Mouse (Mus musculus) adrenal gland, postnatal 4 days (tissue): ENCODE measurements at regions not wholly inside any gene's neighbourhood (a gene's known extent, or its start where the extent isn't known, plus 50 kb on each side); places are given as distances from the start of the nearest gene placed in this dataset.

Experiments used
- DNase-seq, 2 experiments: peaks; one replicate each; pipeline ENCODE4 v3.0.0; 2021 to 2022; ENCODE audit warnings: low spot score in 2 of 2, mixed read lengths in 2 of 2

GRCm38 (mm10) chr15:51643772-51644311 is 2240.9 kb upstream of the Gm7489 start:
- DNase-seq = no peak

- DNase-seq = no peak
Measured at GRCm38 (mm10) chr15:51646304-51646703, 2238.4 kb upstream of the Gm7489 start.

- DNase-seq = no peak
Measured at GRCm38 (mm10) chr15:51652497-51652896, 2232.2 kb upstream of the Gm7489 start.

- DNase-seq = no peak
Measured at GRCm38 (mm10) chr15:51657621-51658020, 2227.1 kb upstream of the Gm7489 start.

DNA sequence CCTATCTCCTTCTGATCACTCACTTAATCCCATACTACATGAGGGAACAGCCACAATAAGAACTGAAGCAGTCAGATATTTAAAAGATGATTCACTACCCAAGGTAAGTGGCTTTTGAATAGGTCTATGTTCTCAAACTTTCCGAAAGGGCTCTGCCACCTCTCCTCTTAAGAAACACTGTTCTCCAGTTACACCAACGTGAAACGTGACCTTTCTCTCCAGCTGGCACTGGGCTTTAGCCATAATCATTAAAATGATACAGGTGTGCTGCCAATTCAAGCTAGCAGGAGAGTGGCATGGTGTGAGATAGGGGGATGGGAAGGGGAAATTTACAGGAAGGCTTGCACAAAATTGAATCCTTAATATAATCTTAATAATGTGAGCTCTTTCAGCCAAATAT is 2216.4 kb upstream of the Gm7489 start:
- no peak for DNase-seq

- no peak for DNase-seq
Measured at GRCm38 (mm10) chr15:51671667-51672372, 2212.9 kb upstream of the Gm7489 start.

GRCm38 (mm10) chr15:51673483-51673882 is 2211.2 kb upstream of the Gm7489 start:
- DNase-seq = no peak

DNA sequence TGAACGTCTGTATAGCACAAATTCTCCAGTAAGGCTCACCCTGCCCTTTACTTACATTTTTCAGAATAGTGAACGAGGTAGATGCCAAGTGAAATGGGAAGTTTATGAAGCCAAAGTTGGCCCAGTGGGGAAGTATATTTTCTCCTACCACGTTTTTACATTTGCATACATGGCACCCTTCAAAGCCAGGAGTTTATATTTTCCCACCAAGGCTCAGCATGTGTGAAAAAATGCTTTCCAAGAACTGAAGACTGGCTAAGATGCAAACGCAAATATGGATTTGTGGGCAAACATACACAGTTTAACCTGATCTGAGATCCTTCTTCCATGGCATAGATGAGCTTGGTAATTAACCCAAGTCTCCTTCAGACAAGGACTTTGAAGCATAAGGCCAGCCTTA is 2209.4 kb upstream of the Gm7489 start:
- no peak for DNase-seq

DNA sequence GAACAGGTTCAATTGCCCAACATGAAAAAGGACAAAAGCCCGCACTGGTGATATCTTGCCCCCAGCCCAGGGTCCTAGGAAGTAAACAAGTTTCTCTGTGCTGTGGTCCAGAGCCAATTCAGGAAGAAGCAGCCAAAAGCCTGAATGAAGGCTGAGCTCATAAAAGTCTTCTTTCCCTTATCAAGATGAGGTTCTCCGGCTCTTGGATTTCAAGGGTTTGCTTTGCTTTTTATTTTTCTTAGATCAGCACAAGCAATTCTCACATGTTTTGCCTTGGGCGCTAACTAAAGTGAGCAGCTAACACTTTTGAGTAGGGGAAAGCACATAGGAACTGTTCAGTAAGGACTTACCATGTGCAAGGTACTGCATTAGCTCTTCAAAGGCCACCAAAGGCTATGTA is 2208.0 kb upstream of the Gm7489 start:
- no peak for DNase-seq

DNA sequence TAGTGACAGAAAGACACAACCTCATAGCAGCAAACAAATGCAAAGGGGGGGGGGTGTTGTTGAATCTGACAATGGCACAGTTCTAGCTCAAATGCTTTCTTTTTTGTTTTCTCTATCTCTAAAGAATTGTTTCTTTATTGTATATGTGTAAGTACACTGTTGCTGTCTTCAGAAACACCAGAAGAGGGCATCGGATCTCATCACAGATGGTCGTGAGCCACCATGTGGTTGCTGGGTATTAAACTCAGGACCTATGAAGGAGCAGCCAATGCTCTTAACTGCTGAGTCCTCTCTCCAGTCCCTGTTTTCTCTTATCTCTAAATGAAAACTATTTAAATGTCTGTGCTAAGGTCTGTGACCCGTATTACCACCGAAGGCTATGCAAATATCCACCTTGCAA is 2207.4 kb upstream of the Gm7489 start:
- no peak for DNase-seq

GRCm38 (mm10) chr15:51679186-51679902 is 2205.4 kb upstream of the Gm7489 start:
- no peak for DNase-seq

DNA sequence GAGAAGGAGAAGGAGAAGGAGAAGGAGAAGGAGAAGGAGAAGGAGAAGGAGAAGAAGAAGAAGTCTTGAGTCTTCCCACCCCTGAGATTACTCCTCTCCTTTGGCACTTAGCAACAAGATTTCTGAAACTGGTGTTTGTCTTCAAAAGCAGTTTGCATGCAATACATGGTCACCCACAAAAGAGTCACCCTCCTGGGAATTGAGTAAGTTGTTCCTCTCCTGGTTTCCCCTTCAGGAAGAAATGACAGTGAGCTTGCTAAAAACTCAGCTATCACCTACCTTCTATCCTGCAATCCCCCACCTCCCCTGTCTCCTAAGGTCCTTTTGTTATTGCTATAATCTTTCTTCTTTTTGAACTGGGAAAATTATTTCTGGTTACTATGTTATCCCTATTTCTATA is 2204.2 kb upstream of the Gm7489 start:
- no peak for DNase-seq

DNA sequence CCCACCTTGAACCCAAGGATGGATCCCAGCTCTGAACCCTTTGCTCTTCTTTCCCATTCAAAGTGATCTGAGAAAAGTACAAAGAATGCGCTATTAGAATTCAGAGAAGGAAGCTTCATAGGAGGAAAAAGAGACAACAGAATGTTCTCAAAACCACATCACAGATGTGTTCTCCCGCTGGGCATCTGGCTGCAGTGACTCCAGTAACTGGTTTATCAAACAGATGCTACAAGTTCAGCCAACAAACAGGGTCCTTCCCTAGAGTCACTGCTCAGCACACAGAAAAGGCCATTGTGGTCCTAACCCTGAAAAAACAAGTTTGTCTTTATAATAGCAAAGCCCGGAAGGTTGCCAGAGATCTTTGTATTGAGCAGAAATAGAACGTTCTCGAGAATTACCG is 2203.5 kb upstream of the Gm7489 start:
- DNase-seq = no peak

DNA sequence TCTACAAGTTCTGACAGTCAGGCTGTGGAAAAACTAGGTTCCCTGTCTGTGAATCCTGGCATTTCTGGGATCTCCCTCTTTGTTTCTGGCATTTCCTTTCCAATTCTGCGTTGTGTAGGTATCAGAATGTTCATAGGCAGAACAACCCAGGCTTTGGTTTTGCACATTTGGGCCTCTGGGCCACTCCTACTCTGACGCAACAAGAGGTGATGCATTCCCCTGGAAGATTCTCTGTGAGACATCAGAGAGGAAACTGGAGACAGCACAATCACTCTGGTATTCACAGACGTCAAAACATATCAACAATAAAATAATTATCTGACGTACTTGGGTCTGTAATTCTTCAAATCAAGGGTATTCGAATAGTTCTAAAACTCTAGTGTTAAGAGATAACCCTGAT is 2202.4 kb upstream of the Gm7489 start:
- no peak for DNase-seq

GRCm38 (mm10) chr15:51687007-51687540 is 2197.6 kb upstream of the Gm7489 start:
- no peak for DNase-seq

DNA sequence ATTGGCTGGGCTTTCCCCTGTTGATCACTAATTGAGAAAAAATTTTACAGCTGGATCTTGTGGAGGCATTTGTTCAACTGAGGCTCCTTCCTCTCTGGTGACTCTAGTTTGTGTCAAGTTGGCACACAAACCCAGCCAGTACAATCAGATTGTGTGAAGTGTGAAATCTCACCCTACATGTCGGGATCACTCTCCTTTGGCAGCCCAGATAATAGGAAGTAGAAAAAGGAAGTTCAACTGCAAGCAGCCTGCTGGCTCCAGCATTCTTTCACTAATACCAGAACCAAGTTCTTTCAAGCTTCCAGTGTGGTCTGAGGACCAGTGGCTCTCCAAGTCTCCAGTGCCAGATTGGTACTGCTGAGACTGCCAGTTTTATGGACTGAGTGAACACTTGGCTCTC is 2195.2 kb upstream of the Gm7489 start:
- DNase-seq = no peak

DNA sequence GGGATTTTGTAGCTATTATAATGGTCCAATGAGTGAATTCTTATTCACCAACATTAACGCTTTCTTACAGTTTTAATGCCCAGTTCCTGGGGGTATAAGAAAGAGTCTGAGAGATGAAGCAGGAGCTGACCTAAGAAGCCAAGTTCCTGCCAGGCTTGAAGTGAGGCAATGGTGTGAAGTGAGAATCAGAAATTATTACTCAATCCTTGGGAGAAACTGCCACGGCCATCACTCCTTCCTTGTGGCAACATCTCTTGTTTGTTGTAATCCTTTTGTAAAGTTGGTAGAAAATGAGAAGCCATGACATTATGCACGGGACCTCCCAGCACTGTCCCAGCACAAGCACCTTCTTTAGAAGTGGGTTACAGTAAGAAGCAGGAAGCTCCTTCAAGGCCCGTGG is 2192.0 kb upstream of the Gm7489 start:
- DNase-seq = no peak

DNA sequence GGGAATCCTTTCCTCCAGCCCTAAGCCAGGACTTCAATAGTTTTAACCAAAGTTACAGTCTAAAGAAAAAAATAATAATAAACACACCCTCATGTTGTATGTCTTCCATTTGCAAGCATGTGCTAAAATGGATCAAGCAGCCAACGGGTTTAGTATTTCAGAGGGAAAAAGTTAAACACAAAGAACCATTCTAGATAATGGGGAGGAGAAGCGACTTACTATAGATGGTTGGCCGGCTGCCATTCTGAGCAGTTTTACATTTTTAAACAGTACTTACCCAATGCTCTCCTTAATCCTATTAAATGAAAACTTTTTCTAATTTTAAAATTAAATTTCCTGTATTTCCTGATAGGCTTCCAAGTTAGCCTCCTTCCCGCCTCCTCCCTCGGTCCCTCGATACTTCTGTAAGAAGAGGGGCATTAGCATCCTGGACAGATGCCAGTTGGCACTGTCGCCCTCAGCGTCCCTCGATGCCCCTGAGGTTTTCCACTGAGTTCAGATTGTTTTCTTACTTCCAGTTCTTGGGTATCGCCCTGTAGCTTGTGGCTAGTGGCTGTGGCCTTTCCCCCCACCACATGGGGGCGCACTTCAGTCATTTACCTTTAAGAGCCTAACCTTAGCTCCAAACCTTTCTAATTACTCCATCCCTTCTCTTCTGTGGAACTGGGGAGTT is 2188.2 kb upstream of the Gm7489 start:
- DNase-seq = peak; percentile 11 to 30

GRCm38 (mm10) chr15:51704198-51704597 is 2180.5 kb upstream of the Gm7489 start:
- DNase-seq = no peak

DNA sequence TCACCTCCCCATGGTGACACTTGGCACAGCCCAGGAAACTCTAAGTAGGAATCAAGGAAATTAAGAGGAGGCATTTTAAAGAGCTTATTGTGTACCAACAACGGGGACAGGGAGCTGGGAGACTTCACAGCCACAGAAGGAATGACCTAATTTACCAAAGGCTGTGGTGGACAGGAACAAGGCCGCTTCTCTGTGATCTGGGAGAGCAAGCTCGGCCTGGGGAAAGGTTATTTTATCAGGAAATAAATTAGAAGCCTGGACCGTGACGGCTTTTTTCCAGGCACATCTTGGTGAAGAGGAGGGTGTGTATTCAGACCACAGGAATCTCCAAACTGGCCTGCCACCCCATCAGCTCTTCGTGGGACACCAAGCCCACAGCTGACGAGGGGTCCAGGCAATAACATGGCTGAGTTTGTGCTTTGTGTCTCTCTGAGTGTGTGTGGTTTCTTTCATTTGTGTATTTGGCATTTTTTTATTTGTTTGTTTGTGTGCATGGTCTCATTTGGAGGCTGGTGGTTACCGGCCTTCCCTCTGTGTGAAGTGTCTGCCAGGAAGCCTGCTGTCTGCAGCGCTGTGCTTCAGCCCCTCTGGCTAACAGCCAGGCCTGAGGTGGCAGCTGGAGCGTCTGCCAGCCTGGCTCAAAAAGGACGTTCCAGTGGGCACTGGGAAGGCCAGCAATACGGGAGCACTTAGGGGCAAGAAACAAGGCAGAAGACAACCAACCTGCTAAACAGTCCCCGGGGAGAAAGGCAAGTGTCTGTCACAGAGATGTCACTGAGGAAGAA is 2174.6 kb upstream of the Gm7489 start:
- peak; percentile 13 to 34 for DNase-seq

- no peak for DNase-seq
Measured at GRCm38 (mm10) chr15:51720873-51721308, 2163.8 kb upstream of the Gm7489 start.
